Comparison of ENCODE assay signal across 13 mouse cellular contexts in genomic region chr10:55782674-55783469, GRCm38 (mm10).
"Had no signal": no experiment of that assay in that cellular context is flagged by ENCODE, and none has a peak within 500 bp of the region (broad histone marks: within the 10 kb centered on the region; RNA-seq: fewer than 3 reads in every experiment).

No protein-coding gene starts in this region.

- H3K9ac ChIP-seq: liver, embryonic 13.5 days had no signal

- H3K9me3 ChIP-seq: liver, embryonic 13.5 days had no signal

- H3K4me1 ChIP-seq: liver, embryonic 13.5 days had no signal

- H3K4me2 ChIP-seq: liver, embryonic 13.5 days; midbrain, embryonic 11.5 days had no signal

- H3K4me3 ChIP-seq: left cerebral cortex, adult 2 months; liver, embryonic 13.5 days had no signal

- H3K27me3 ChIP-seq: liver, embryonic 13.5 days had no signal

- H3K27ac ChIP-seq: hindbrain, postnatal 0 days; left cerebral cortex, adult 2 months; liver, embryonic 13.5 days had no signal

- H3K36me3 ChIP-seq: liver, embryonic 13.5 days had no signal

- ATAC-seq: hindbrain, postnatal 0 days; inflammation-experienced regulatory T-cells, adult 6 months; intestine, embryonic 16.5 days had no signal

- DNase-seq: kidney, adult 18-20 months; kidney, postnatal 10 days; layer of hippocampus, postnatal 36 days; liver, embryonic 13.5 days; lung, adult 2 months; lung, postnatal 4 days; midbrain, embryonic 14.5 days; thymus, postnatal 25 days had no signal
